Mouse (Mus musculus) intestine, embryonic 16.5 days (tissue): ENCODE results near the gene Plscr3. TPM values are rescaled to one million over a fixed set of nuclear protein-coding genes. Genes with fewer than 3 reads are reported as not detected.

Experiments
- ATAC-seq: fragments of 200-750 bp; cut with Nextera tagmentation; 2 replicates; pipeline ENCODE4 v1.8.0; 2017; ENCODE audit warnings: moderate TSS enrichment, moderate library complexity
- H3K27ac ChIP-seq: fragments of 300-500 bp; sonication (generic); 2 replicates; pipeline ENCODE4 v1.5.1; 2014; ENCODE audit warnings: mild to moderate bottlenecking, low read length
- H3K27me3 ChIP-seq: fragments of 300-500 bp; sonication (generic); replicated peaks from 2 replicates; pipeline ENCODE4 v1.6.1; 2014; ENCODE audit warnings: low read length, control low read depth, mixed read lengths; ENCODE audit not compliant: control insufficient read depth, insufficient read depth
- H3K36me3 ChIP-seq: fragments of 300-500 bp; sonication (generic); 2 replicates; pipeline ENCODE4 v1.6.1; 2014; ENCODE audit warnings: low read length, control low read depth; ENCODE audit not compliant: control insufficient read depth, insufficient read depth
- H3K4me1 ChIP-seq: fragments of 300-500 bp; sonication (generic); 2 replicates; pipeline ENCODE4 v1.6.1; 2014; ENCODE audit warnings: low read length, control low read depth, mixed read lengths; ENCODE audit not compliant: control insufficient read depth, insufficient read depth
- H3K4me2 ChIP-seq: fragments of 300-500 bp; sonication (generic); 2 replicates; pipeline ENCODE4 v1.6.1; 2014; ENCODE audit warnings: low read depth, low read length, control low read depth
- H3K4me3 ChIP-seq: fragments of 300-500 bp; sonication (generic); 2 replicates; pipeline ENCODE4 v1.5.1; 2014; ENCODE audit warnings: mild to moderate bottlenecking, low read length
- H3K9ac ChIP-seq: fragments of 300-500 bp; sonication (generic); 2 replicates; pipeline ENCODE4 v1.6.1; 2014; ENCODE audit warnings: low read depth, low read length
- H3K9me3 ChIP-seq: fragments of 300-500 bp; sonication (generic); 2 replicates; pipeline ENCODE4 v1.6.1; 2016; ENCODE audit warnings: low read length, control low read depth; ENCODE audit not compliant: control insufficient read depth
- WGBS: fragments of 180-500 bp; shearing (Covaris S2); extraction: QIAGEN DNeasy Blood & Tissue Kit; methylation state at CpG from one replicate; pipeline ENCODE4 v1.1.7; 2014; 5-methylcytosine and 5-hydroxymethylcytosine counted together
- polyA plus RNA-seq: library from polyadenylated mRNA; unstranded; fragments of >200 nt; fragmentation: Nextera tagmentation; extraction: Ambion mirVana; gene quantifications from 2 replicates; pipeline ENCODE4 v1.2.1, GENCODE M21; 2015

Plscr3 gene
- polyA plus RNA-seq, 1 experiment from 2014 or later = 75.2 TPM

- Histone ChIP-seq H3K27me3 (no peaks in the 10 kb centered on the region), H3K27ac (no peak overlapping the region), H3K4me2 (no peak overlapping the region), H3K4me3 (no peak overlapping the region), H3K4me1 (no peaks in the 10 kb centered on the region), H3K9me3 (peaks cover 9% of the 10 kb centered on the region), H3K9ac (no peak overlapping the region), H3K36me3 (no peaks in the 10 kb centered on the region)
- WGBS = 91% methylated on average over 8 of the region's 8 CpGs
- no peak for ATAC-seq
Observed at GRCm38 (mm10) chr11:69818871-69819270, 27.3 kb upstream of the Plscr3 start.

DNA sequence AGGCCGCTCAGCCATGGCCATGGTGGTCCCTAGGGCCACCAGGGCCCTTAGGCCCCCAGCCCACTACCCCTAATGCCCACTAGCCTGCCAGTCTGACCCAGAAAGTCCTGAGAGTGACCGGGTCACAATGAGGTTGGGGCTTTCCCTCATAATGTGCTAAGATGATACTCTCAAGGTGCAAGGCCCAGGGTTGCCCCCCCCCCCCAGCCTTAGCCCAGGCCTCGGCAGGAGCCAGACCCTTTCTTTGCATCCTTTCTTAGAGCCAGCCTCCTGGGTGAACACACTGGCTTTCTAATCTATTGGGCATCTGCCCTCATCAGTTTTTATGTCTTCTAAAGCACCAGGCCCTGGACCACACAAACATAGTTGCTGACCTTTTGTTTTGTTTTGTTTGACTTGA lies 24.1 kb upstream of the Plscr3 start, which contains the start of gene Spem1:
Gene Spem1, minus strand, starts transcription at position 101 of the 400 bp plus-strand sequence.
- Histone ChIP-seq H3K9me3 (peaks cover 9% of the 10 kb centered on the region), H3K27ac (no peak within 1 kb of the TSS), H3K4me2 (no peak within 1 kb of the TSS), H3K36me3 (peaks cover 10% of the 10 kb centered on the region; the same call in 1 of the 2 replicates), H3K4me1 (no peaks in the 10 kb centered on the region), H3K9ac (no peak within 1 kb of the TSS), H3K4me3 (no peak within 1 kb of the TSS), H3K27me3 (no peaks in the 10 kb centered on the region)
- WGBS = 88% methylated on average over 3 of the region's 3 CpGs
- no peak for ATAC-seq

GRCm38 (mm10) chr11:69823456-69823855 lies 22.7 kb upstream of the Plscr3 start:
- WGBS = 81% methylated on average over 2 of the region's 2 CpGs
- H3K27me3 ChIP-seq = no peaks in the 10 kb centered on the region
- H3K4me1 ChIP-seq = no peaks in the 10 kb centered on the region
- H3K9me3 ChIP-seq = no peaks in the 10 kb centered on the region
- H3K4me3 ChIP-seq = no peak overlapping the region
- ATAC-seq = no peak
- H3K4me2 ChIP-seq = no peak overlapping the region
- no peak overlapping the region for H3K9ac ChIP-seq
- H3K36me3 ChIP-seq = peaks cover 11% of the 10 kb centered on the region; the same call in 1 of the 2 replicates
- no peak overlapping the region for H3K27ac ChIP-seq

DNA sequence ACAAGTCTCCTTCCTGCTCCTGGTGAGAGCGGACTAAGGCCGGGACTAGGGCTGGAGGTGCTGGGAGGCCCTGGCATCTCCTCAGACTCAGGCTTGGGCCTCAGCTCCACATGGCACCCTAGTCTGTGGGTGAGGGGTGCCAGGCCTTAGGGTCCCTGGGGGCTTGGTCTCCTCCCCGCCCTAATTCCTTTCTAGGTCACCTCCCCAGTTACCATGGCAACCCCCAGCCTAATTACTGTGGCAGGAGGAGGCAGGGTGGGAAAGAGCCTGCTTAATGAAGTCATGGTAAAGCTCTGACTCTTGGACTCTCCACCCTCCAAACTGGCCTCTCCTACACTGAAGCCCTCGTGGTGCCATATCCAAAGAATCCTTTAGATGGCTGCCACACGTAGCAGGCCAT lies 17.3 kb upstream of the Plscr3 start:
- no peak overlapping the region for H3K9ac ChIP-seq
- H3K4me2 ChIP-seq = no peak overlapping the region
- 0 out of 2 replicates have a peak, but pooled peaks have one; percentile 34 for ATAC-seq
- H3K4me1 ChIP-seq = peaks cover 7% of the 10 kb centered on the region
- H3K9me3 ChIP-seq = no peaks in the 10 kb centered on the region
- no peaks in the 10 kb centered on the region for H3K27me3 ChIP-seq
- no peak overlapping the region for H3K4me3 ChIP-seq
- WGBS = 70% methylated on average over 5 of the region's 5 CpGs
- no peak overlapping the region for H3K27ac ChIP-seq
- peaks cover 13% of the 10 kb centered on the region; the same call in 1 of the 2 replicates for H3K36me3 ChIP-seq

DNA sequence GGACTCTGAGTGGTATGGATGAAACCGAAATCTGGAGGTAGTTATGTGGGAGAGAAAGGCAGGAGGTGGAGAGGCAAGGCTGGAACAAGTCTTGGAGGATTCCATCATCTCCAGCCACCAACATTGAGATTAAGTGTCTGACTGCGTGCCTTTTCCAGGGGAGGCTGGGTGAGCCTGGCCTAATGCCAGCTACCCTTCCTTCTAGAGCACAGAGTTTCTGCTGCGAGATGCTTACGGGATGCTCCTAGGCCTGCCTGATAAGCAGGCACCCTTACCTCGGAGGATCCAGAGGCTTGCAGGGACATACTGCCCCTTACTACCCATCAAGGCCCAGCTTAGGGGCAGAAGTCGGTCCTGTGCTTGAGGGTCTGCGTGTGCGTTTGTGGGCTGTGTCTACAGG lies 12.6 kb upstream of the Plscr3 start:
- Histone ChIP-seq H3K36me3 (peaks cover 3% of the 10 kb centered on the region; the same call in 1 of the 2 replicates), H3K4me1 (peaks cover 29% of the 10 kb centered on the region), H3K27ac (0 out of 2 replicates have a peak overlapping the region, but pooled peaks have one; percentile 2), H3K4me2 (peak overlapping the region; percentile 95), H3K9me3 (no peaks in the 10 kb centered on the region), H3K27me3 (peaks cover 5% of the 10 kb centered on the region; the same call in 1 of the 2 replicates), H3K4me3 (peak overlapping the region; percentile 45), H3K9ac (peak overlapping the region; percentile 78)
- 50% methylated on average over 8 of the region's 8 CpGs for WGBS
- ATAC-seq = no peak

DNA sequence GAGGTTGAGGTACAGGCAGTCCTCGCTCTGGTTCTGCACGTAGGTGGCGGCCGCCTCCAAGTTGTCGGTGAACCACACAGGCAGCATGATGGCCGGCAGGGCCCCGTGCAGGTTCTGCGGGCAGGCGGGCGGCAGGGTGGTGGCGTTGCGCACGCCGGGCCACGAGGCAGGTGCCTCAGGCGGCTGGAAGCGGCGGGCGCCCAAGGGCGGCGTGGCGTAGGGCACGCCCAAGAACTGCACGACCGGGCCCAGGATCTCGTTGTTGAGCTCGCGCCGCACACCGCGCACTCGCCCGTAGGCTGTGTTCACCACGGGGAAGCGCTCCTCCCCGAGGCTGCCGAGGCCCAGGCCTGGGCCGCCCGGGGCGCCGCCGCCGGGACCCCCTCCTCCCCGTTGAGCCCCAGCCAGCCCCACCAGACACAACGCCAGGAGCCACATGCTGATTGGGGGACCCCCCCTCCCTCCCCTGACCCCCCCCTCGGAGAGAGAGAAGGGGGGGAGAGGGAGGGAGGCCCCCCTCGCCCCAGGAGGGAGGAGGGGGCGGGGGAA lies 12.1 kb upstream of the Plscr3 start:
- peak overlapping the region; percentile 95 for H3K4me2 ChIP-seq
- no peak for ATAC-seq
- WGBS = 6% methylated on average over 46 of the region's 48 CpGs
- H3K4me3 ChIP-seq = peak overlapping the region; percentile 45
- no peaks in the 10 kb centered on the region for H3K9me3 ChIP-seq
- H3K27ac ChIP-seq = 0 out of 2 replicates have a peak overlapping the region, but pooled peaks have one; percentile 2
- H3K9ac ChIP-seq = peak overlapping the region; percentile 78
- peaks cover 5% of the 10 kb centered on the region; the same call in 1 of the 2 replicates for H3K27me3 ChIP-seq
- peaks cover 29% of the 10 kb centered on the region for H3K4me1 ChIP-seq
- 0 out of 2 replicates have a peak, but pooled peaks cover 3% of the 10 kb centered on the region for H3K36me3 ChIP-seq

DNA sequence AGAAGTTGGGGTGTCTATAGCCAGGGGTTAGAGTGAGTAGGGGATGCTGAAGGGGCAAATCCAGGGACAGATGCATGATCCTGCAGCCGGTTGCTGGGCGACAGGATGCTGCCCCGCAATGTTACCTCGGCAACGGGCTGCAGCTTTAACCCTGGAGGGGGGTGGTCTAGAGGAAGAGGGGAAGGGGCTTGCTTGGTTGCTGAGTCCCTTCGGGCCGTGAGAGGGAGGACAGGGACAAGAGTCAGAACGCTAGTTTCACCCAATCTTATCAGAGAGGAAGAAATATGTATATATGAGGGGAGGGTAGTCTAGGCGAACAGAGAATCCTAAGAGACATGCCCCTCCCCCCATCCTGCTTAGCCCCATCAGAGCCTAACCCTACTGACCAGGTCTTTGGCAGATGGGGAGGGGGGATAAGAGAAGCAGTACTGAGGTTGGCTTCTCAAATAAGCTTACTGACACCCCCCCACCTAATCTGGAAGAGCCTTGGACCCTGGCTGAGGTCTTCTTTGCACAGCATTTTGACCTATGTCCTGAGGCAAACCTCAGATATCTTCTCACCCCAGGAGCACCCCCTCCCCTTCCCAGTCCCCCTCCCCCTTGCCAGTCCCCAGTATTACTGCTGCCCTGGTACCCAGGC lies 10.7 kb upstream of the Plscr3 start:
- Histone ChIP-seq H3K36me3 (0 out of 2 replicates have a peak, but pooled peaks cover 3% of the 10 kb centered on the region), H3K9ac (peak overlapping the region; percentile 78), H3K4me1 (peaks cover 29% of the 10 kb centered on the region), H3K27me3 (peaks cover 5% of the 10 kb centered on the region; the same call in 1 of the 2 replicates), H3K4me2 (peak overlapping the region; percentile 95), H3K4me3 (peak overlapping the region; percentile 71; the same call in 1 of the 2 replicates), H3K27ac (no peak overlapping the region), H3K9me3 (no peaks in the 10 kb centered on the region)
- WGBS = 26% methylated on average over 9 of the region's 9 CpGs
- no peak for ATAC-seq

- Histone ChIP-seq H3K36me3 (0 out of 2 replicates have a peak, but pooled peaks cover 3% of the 10 kb centered on the region), H3K9me3 (no peaks in the 10 kb centered on the region), H3K27ac (no peak overlapping the region), H3K4me1 (peaks cover 29% of the 10 kb centered on the region), H3K27me3 (peaks cover 5% of the 10 kb centered on the region; the same call in 1 of the 2 replicates), H3K4me3 (peak overlapping the region; percentile 71), H3K9ac (peak overlapping the region; percentile 78), H3K4me2 (peak overlapping the region; percentile 95)
- ATAC-seq = no peak
- 29% methylated on average over 4 of the region's 4 CpGs for WGBS
Observed at GRCm38 (mm10) chr11:69835966-69836335, 10.2 kb upstream of the Plscr3 start.

- H3K4me3 ChIP-seq = peak overlapping the region; percentile 71
- WGBS = 2% methylated on average over 49 of the region's 52 CpGs
- peaks cover 5% of the 10 kb centered on the region; the same call in 1 of the 2 replicates for H3K27me3 ChIP-seq
- H3K4me2 ChIP-seq = peak overlapping the region; percentile 95
- H3K9me3 ChIP-seq = no peaks in the 10 kb centered on the region
- H3K4me1 ChIP-seq = peaks cover 29% of the 10 kb centered on the region
- peak overlapping the region; percentile 79 for H3K9ac ChIP-seq
- peak; percentile 7; the same call in 1 of the 2 replicates for ATAC-seq
- 0 out of 2 replicates have a peak, but pooled peaks cover 3% of the 10 kb centered on the region for H3K36me3 ChIP-seq
- H3K27ac ChIP-seq = peak overlapping the region; percentile 81
Observed at GRCm38 (mm10) chr11:69836703-69837576, 9.2 kb upstream of the Plscr3 start.
